Mouse (Mus musculus) lung, adult 2 months (tissue): ENCODE data around the gene Shisal2a.

ENCODE experiments used
- CTCF ChIP-seq: fragments of 200-500 bp; IDR thresholded peaks from 2 replicates; pipeline ENCODE4 v1.5.1; 2011; ENCODE audit warnings: mild to moderate bottlenecking, low read length, control low read depth; ENCODE audit not compliant: insufficient read depth
- POLR2A ChIP-seq: fragments of 200-500 bp; IDR thresholded peaks from 2 replicates; pipeline ENCODE4 v1.6.1; 2011; ENCODE audit warnings: low read depth, mild to moderate bottlenecking, control low read depth, low read length, borderline replicate concordance; ENCODE audit errors: extremely low read depth

DNA sequence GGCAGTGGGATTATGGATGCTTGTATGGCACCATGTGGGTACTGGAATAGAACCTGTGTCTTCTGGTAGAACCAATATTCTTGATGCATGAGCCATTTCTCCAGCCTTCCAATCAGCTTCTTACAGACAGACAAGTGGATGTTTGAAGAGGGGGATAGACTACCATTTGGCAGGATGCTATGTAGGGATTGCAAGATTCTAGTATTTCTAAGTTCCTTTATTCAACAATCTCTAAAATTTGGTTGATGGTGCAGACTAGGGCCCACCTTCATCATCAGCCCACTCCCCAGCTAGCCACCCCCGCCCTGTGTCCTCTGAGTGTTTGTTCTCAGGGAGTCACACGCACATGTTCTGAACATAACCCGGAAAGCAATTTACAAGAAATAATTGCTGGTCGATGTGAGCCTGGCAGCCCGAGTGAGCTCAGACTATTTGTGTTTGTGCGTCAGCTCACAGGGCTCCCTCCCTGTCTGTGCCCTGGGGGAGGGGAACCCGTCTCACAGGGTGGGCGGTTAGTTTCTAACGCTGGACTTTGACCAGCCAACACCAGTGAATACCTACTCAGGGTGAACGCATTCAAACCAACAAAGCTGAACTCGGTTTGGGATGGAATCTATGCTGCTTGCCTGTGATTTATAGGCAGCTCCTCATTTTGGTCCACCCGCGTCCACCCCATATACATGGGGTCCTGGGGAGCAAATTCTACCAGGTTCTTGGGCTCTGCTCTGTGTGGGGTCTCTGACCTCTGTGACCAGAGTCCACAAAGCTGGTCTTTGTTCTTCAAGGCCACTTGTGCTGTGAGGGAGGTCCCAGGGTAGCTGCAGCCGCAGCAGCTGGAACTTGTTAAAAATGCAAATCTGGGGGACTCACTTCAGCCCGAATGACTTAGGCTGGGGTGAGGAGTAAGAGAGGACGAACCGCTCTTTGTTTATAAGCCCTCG lies 20.6 kb downstream of the Shisal2a start:
- TF ChIP-seq CTCF (no peak), POLR2A (no peak)
